Mouse (Mus musculus) mesoderm, embryonic 11.5 days (tissue): Measurements from ENCODE around the gene Zg16.

Experiments
- DNase-seq: peaks from one replicate; pipeline ENCODE4 v3.0.0-alpha.2; 2012; ENCODE audit warnings: low read depth, low spot score

Gene Zg16

DNA sequence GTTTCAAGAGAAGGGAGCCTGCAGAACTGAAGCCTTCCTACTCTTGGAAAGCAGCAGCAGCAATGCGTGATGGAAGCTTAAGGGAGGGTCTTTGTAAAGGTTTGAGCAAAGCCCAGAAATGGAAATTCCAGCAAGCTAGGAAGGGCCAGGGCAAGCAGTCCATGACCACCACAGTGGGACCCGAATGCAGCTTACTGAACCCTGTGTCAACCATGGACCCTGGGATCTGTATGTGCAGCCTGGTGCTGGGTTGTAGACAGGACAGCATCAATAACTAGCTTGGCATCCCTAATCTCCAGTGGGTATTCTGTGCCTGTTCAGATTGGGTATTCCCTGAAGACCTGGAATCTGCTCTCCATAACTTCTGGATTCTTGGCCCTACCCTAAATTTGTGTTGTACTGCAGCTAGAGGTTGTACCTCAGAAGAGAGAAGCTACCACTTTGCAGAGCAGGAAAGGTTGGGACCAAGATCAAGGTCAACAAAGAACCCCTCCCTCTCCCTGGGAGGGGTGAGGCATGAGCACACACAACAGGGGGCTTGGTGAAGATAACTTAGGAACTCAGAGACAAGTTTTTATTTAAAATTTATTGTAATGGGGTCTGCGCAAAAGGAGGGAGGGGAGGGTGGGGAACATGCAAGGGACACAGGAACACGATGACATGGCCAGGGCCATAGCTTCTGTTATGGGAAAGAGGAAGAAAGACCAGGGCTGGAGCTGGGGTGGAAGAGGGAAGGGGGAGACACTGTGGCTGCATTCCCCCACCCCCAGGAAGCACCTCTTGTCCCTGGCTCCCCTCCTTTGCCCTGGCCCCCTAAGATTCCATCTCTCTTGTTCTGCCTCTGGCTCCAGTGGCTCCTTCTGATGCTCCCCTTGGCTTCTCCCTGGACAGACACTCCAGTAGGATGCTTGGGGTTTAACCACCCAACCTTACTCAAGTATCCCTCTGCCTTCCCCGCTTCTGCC lies 65.3 kb downstream of the Zg16 start:
- DNase-seq: no peak

DNA sequence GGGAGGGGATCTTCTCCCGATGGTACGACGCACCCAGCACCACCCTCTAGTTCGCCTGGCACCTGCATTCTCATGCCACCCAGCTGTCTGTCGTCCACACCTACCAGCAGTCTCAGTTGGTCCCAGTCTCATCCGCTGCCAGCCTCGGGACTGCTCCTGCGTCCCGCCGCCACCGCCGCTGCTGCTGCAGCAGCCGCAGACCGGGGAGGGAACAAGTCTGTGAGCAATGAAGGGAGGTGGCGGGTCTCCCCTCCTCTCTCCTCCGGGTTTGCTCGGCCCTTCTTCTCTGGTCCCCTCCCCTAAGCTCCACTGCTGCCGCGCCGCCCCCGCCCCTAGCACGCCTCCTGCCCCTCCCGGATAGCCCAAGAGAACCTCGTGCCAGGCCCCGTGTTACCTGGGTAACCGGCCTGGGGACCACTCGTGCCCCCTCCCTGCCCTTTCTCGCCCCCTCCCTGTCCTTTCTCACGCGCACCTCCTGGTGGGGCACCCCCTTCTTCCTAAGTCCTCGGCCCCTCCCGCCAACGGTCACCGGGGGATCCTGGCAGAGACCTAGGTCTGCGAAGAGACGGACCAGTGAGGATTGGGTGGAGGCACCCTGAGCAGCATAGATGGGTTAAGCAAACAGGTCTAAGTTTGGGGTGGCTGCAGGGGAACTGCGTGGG lies 66.1 kb downstream of the Zg16 start, which contains the start of the genes Gm42742 and Prrt2:
Gm42742 (minus strand) TSS at position 197 of the 662 bp plus-strand sequence.
Prrt2 (minus strand) TSS at position 311 of the 662 bp plus-strand sequence.
- peak; percentile 45 for DNase-seq

DNA sequence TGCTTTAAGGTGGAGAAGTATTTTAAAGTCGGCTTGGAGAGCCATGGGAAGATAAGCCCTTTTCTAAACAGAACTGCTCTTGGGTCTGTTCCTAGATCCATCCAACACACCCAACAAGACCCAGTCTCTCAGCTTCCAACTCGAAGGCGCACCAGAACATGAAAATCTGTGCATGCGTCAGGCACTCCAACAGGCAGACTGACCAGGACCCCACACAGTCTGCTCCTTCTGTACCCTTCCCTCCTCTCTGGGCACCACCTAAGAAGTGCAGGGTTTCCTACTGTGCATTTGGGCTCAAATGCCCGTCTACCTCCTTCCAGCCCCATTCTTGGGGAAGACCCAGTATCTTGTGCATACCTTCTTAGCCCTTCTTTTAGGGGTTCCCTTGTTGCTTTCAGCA lies 66.6 kb downstream of the Zg16 start:
- DNase-seq: no peak

DNA sequence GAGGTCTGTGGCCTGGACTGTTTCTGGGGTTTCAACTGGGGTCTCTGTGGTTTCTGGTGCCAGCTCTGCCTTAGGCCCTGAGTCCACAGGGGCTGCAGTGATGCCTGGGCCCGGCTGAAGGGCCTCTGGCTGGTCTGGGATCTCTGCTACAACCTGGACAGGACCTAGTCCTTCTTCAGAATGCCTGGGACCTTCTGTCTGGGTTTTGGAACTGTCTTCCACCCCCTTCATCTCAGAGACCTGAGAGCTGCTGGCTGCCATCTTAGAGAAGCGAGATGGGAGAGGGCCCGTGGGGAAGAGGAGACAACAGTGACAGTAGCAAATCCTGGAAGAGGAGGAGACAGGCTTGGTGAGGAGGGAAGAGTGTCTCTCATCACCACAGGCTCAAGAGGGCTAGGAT lies 67.1 kb downstream of the Zg16 start:
- DNase-seq: no peak

DNA sequence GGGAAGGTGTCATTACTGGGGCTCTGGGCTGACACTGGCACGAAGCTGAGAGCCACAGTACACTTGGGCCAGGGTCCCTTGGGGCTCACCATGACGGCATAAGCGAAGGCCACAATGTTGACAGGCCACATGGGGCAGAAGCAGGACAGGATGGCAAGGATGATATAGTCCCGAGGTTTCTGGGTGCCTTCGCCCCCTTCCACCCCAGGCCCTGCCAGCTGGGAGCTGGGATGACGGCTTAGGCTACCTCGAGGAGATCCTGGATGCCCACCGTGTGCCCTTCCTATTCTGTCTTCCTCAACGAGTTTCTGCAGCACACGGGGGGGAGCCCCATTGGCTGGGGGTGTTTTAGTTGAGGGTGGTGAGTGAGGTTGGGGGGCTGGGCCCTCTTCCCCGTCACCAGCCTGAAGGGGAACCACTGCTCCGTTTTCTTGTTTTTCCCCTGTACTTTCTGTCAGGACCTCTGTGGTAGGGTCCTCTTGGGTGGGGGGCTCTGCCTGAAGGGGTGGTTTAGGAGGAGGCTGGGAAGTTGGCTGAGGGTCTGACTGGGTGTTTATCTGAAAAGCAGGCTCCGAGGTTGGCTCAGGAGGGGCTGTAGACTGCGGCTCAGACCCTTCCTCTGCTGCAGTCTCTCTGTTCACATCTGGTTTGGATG lies 67.7 kb downstream of the Zg16 start:
- no peak for DNase-seq

DNA sequence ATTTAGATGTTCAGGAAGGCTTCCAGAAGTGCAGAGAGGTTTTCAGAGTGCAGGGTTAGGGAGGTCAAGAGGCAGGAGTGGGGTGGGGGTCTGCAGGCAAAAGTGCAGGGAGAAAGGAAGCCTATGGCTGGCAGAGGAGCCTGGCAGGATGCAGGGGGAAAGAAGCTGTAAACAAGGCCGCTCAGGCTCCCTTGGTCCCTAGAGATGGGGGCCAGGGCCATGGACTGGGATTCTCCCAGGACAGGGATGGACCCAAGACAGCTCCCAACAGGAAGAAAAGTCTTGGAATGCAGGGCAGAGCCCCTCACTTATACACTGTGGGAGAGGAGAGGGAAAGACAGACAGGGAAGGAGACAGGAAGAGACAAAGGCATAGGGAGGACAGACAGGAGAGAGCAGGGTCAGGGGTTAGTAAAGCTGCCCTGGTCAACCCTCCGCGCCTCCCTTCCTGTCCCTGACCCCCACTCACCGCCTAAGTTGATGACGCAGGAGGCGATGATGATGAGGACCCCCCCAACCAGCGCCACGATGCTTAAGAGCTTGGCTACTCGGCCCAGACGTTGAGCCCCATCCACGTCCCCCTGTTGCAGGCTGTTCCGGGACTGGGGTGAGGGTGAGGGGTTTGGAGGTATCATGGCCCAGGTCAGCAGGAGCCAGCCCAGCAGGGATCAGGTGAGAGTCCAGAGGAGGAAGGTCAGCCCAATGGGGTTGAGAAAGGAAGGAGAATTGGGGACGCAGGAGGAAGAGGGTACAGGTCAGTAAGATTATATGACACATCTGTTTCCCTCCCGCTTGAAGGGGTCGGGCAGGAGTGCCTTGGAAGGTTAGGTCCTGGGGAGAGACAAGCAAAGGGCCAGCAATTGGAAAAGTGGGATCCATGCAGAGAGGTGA lies 68.5 kb downstream of the Zg16 start:
- no peak for DNase-seq

DNA sequence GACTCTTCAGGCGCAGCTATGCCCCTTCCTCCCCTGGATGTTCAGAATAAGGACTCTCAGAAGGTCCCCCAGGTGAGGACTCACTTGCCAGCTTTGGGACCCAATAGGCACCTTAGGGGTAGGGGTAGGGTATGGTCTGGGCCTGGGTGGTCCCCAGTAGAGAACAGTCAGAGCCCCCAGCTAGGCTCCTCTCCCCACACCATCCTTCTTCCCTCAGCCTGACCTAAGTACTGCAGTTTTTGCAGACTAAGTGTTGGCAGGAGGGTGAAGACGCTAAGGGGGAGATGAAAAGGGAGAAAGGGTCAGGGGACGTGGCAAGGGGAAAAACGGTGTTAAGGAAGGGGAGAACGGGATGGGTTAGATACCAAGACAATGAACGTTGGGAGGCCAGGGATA lies 69.2 kb downstream of the Zg16 start:
- DNase-seq: no peak

DNA sequence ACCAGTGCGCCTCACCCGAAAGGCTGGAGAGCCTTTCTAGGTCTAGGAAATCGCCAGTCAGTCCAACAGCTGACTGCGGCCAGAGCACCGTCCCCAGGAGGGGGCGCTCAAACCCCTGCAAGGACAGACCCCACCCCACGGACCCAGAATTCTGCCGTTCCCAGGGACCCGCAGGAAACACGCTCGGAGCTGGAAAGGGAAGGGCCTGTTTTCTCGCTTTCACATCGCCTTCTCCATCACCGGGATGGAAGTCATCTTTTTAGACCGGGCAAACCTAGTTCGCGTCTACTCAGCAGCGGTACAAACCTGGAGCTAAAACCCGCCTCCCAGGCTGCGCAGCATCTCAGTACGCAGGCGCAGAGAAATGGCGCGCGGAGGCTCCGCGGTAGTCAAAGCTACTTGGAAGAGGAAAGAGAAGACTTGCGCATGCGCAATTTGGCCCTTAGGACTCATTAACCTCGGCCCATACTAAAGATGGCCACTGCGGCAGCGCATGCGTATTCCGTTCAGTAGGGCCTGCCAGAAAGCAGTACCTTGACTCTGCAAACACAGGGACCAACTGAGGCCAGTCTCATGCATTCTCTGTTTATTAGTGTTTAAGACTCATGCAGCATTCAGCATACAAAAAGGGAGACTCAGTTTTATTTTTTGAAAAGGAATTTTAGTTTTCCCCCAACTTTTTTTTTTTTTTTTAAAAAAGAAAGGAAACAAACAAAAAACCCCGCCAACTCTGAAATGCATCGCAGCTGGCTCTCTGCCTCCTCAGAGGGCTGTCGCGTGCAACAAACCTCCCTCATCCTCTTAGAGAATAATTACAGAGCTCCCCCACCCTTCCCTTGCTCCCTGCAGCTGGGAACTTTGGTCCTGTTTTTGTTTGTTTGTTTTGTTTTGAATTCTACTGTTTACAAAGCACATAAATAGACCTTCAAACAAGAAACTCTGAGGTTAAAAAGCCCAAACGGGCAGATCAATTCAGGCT lies 69.9 kb downstream of the Zg16 start, which contains the start of gene Pagr1a:
Pagr1a (minus strand) TSS at position 382 of the 979 bp plus-strand sequence.
- peak; percentile 100 for DNase-seq

DNA sequence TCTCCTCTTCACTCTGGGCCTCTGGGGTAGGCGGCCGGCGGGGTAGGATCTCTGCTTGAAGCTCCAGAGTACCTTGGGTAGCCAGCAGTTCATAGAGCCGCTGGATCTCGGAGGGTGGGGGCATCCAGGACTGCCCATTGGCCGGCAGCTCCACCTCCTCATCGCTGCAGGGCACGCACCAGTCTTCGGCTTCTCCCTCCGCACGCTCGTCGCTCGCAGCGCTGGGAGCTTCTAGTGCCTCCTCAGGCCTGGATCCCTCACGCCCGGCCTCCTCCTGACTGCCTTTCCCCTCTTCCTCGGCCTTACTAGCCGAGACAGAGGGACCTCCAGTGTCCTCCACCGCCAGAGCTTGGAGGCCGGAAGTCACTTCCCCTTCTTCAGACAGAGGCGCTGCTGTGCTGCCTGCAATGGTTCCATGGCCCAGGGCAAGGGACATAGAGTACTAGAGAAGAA lies 70.6 kb downstream of the Zg16 start:
- DNase-seq: no peak

DNA sequence TGATC lies 70.8 kb downstream of the Zg16 start, which contains the start of gene Pagr1b:
Pagr1b (minus strand) TSS at position 4 of the 5 bp plus-strand sequence.
- DNase-seq: no peak

DNA sequence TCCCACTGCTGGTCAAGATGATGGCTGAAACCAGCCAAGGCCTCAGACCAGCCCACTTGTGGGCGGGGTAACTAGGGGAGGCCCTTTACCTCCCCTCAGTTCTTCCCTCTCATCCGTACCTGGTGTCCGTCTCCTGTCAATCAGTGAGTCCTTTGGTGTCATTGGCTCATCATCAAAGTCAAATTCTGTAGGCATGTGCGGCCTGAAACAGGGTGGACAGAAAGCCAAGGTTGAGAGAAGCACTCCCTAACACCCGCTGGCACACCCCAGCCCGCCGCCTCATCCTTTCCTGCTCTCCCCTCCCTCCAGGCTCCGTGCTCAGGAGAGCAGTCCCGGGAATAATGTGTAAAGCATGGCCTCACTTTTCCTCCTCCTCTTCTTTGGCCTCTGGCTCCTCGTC lies 71.0 kb downstream of the Zg16 start:
- no peak for DNase-seq

DNA sequence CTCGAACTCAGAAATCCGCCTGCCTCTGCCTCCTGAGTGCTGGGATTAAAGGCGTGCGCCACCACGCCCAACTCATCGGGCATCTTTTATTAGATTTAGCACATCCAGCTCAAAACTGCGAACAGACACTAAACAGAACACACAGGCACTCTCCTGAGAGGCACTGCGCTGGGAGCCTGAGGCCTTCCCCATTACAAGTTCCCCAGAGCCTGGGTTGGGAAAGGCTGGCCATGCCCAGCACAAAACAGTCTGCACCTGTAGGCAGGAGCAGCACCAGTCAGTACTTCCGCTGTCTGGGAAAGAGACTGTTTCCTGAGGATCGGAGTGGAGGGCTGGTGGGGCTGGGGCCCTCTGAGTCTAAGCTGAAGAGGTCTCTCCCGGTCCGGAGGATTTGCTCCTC lies 72.1 kb downstream of the Zg16 start:
- no peak for DNase-seq

DNA sequence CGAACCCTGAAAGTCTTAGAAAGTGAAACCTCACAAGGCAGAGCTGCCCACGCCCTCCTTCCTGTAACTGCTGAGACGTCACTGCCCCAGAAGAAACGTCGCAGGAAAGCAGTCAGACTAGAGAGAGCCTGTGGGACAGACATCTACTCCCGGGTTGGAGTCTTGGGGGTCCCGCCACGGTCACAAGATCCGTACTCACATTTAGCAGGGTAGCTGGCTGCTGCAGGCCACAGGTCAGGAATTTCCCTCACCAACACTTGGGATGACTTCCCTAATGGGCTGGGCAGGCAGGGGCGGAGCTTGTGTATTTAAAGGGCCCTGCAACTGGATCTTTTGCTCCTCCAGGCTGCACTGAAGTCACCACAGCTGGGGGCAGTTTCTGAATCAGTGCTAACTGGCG lies 72.8 kb downstream of the Zg16 start, which contains the start of gene Mvp:
Mvp (minus strand) TSS at position 302 of the 400 bp plus-strand sequence.
- no peak for DNase-seq

DNA sequence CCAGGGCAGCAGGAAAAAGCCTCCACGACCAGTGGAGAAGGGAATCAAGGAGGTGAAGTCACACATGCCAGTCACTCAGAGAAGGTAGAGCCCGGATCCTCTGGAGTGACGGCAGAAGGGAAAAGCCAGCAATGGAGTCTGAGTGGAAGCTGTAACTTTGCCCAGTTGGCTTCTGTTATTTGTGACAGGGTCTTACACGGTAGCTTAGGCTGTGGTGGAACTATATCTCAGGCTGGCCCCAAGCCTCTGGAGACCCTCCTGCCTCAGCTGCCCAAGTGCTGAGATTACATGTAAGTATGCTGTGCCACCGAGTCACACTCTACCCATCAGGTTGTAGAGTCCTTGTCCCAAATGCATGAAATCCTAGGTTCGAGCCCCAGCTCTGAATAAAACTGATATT lies 73.7 kb downstream of the Zg16 start:
- DNase-seq: no peak

DNA sequence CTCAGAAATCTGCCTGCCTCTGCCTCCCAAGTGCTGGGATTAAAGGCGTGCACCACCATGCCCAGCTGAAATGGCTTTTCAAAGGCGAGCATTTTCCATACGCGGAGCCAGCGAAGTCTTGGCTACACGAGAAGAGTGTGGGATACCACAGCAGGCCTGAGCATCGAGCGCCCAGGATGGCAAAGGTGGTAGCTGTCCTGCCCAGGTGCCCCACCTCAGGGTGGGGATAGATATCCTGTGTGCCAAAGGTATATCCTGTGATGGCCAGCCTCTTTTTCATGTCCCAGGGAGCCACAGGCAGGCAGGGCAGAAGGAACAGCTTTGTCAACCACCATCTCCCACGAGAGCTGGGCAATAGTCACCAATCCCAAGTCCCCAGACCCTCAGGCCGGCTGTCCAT lies 74.3 kb downstream of the Zg16 start:
- DNase-seq: no peak

DNA sequence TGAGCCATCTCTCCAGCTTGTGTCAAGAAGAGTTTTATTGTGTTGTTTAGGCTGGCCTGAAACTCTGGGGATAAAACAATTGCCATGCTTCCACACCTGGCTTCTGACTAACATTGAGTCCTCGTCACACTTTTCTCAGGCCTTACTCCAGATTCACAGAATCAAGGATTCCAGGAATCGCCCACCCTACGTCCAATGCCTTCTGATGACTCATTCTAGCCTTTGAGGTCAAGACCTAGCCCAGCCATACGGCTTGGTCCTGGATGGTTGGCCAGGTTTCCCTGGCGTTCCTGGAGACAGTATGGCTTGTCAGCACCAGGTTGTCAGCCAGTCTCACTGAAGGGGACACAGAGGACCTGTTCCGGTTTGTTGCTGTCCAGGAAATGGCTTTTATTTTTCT lies 74.8 kb downstream of the Zg16 start:
- no peak for DNase-seq

DNA sequence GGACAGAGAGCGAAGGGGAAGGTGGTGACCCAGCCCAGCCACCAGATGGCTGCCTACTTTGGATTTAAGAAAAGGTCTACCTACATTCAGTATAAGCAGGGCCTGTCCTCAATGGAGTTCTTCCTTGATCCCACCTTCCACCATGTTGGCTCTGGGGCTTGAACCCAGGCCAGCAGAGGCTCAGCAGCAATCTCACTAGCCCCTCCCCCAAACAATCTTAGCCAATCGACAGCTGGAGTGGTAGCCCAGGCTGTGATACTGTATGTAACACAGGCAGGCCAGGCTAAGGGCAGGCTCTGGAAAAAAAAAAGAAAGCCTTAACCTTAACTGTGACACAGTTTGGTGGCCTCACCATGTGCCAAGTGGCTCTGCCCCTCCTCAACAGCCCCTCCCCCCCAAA lies 75.4 kb downstream of the Zg16 start:
- DNase-seq: no peak

DNA sequence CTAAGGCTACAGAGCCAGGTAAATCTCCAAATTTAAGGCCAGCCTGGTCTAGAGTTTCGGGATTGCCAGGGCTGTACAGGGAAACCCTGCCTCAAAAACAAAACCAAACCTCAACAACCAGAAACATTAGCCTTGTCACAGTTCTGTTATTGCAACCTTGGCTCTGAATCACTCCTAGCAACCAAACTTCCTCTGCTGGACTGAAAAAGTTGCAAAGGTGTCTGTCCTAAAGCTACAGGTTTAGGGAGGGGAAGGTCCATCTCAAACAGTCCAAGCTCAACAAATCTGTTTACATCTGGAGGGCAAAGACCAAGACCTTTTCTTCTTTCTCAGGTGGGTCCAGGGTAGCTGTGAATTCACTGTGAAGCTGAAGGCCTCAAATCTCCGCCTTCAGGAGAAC lies 76.1 kb downstream of the Zg16 start:
- DNase-seq: no peak

DNA sequence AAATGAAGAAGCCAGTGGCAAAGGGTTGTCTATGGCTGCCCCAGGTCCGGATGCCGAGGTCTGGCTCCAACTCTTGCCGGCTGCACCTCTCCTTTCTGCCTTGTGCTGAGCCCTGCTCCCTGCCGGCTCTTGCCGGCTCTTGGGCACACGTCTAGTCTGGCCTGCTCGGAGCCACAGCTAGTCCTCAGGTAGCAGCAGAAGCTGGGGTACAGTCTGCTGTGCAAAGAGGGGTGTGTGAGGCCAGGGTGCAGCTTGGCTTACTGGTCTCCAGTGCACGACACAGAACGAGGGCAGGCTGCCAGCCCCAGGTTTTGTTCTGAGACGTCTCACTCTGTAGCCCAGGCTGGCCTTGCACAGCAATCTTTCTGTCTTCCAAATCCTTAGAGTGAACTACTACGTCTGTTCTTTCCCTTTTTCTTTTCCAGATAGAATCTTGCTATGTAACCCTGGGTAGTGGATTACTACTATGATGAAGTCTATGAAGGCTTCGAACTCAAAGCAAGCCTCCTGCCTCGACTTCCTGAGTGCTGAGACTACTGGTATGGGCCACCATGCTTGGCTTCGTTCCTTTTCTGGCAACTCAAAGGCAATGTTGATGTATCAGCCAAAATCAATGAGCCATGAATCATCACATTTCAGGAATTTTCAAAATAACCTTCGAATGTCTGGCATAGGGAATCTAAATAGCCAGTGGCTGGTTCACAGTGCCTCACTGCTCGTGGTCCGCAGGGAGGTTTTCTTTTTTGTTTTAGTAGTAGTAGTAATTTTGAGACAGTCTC lies 77.6 kb downstream of the Zg16 start:
- no peak for DNase-seq
